ENCODE assay signal across 12 mouse cellular contexts in genomic region chr5:24343379-24343778, GRCm38 (mm10). TPM values are rescaled to one million over a fixed set of nuclear protein-coding genes. Genes with fewer than 3 reads are reported as not detected.
A peak's percentile ranks its signal among the peaks of the same experiment; 100 is the strongest.
DNase-seq lines count a peak whose midpoint lies in the region; ATAC-seq and TF ChIP-seq lines count a peak whose summit lies in the region.
"Had no signal": no experiment of that assay in that cellular context is flagged by ENCODE, and none has a peak within 500 bp of the region (broad histone marks: within the 10 kb centered on the region; RNA-seq: fewer than 3 reads in every experiment).

No protein-coding gene starts in this region.

- peaks cover 24% of the 10 kb centered on the region for H3K27me3 ChIP-seq in hindbrain, embryonic 10.5 days (ENCODE audit: insufficient read depth, poor library complexity, severe bottlenecking)
- no peaks in the 10 kb centered on the region for H3K27me3 ChIP-seq in hindbrain, postnatal 0 days (ENCODE audit: insufficient read depth, low read length)
- peaks cover 9% of the 10 kb centered on the region; the same call in 1 of the 2 replicates for H3K27me3 ChIP-seq in forebrain, embryonic 12.5 days
- no peaks in the 10 kb centered on the region for H3K27me3 ChIP-seq in hindbrain, embryonic 14.5 days (ENCODE audit: control insufficient read depth, insufficient read depth, low read length)
- no peaks in the 10 kb centered on the region for H3K27me3 ChIP-seq in midbrain, embryonic 14.5 days (ENCODE audit: control insufficient read depth, insufficient read depth, low read length)

- peak overlapping the region; percentile 95 for H3K27ac ChIP-seq in hindbrain, embryonic 10.5 days
- no peak overlapping the region for H3K27ac ChIP-seq in hindbrain, postnatal 0 days
- H3K27ac ChIP-seq in forebrain, embryonic 12.5 days: peak overlapping the region; percentile 96
- peak overlapping the region; percentile 98 for H3K27ac ChIP-seq in hindbrain, embryonic 14.5 days
- H3K27ac ChIP-seq in midbrain, embryonic 14.5 days (replicated peaks; ENCODE audit: low read depth, low read length): peak overlapping the region; percentile 97
- H3K27ac ChIP-seq: macrophage had no signal

- no peak for ATAC-seq in hindbrain, postnatal 0 days
- no peak for ATAC-seq in forebrain, embryonic 12.5 days (ENCODE audit: low FRiP score)
- no peak for ATAC-seq in hindbrain, embryonic 14.5 days (ENCODE audit: low FRiP score)
- ATAC-seq in midbrain, embryonic 14.5 days (ENCODE audit: low FRiP score, low TSS enrichment): no peak

- no peaks in the 10 kb centered on the region for H3K9me3 ChIP-seq in hindbrain, embryonic 10.5 days
- H3K9me3 ChIP-seq in hindbrain, postnatal 0 days (ENCODE audit: low read length): no peaks in the 10 kb centered on the region
- no peaks in the 10 kb centered on the region for H3K9me3 ChIP-seq in forebrain, embryonic 12.5 days
- H3K9me3 ChIP-seq in hindbrain, embryonic 14.5 days (ENCODE audit: control insufficient read depth, low read length): no peaks in the 10 kb centered on the region
- H3K9me3 ChIP-seq in midbrain, embryonic 14.5 days (ENCODE audit: control insufficient read depth, low read length): no peaks in the 10 kb centered on the region

- H3K4me1 ChIP-seq in hindbrain, embryonic 10.5 days (replicated peaks): peaks cover 74% of the 10 kb centered on the region
- peaks cover 12% of the 10 kb centered on the region for H3K4me1 ChIP-seq in hindbrain, postnatal 0 days (ENCODE audit: insufficient read depth, low read length)
- peaks cover 57% of the 10 kb centered on the region for H3K4me1 ChIP-seq in forebrain, embryonic 12.5 days
- peaks cover 39% of the 10 kb centered on the region for H3K4me1 ChIP-seq in hindbrain, embryonic 14.5 days (replicated peaks; ENCODE audit: control insufficient read depth, insufficient read depth, low read length)
- peaks cover 47% of the 10 kb centered on the region for H3K4me1 ChIP-seq in midbrain, embryonic 14.5 days (ENCODE audit: control insufficient read depth, insufficient read depth, low read length)

- 0 out of 2 replicates have a peak, but pooled peaks cover 3% of the 10 kb centered on the region for H3K36me3 ChIP-seq in hindbrain, embryonic 10.5 days
- H3K36me3 ChIP-seq in hindbrain, postnatal 0 days (ENCODE audit: insufficient read depth, low read length): no peaks in the 10 kb centered on the region
- no peaks in the 10 kb centered on the region for H3K36me3 ChIP-seq in forebrain, embryonic 12.5 days (replicated peaks)
- H3K36me3 ChIP-seq in hindbrain, embryonic 14.5 days (replicated peaks; ENCODE audit: control insufficient read depth, insufficient read depth): peaks cover 6% of the 10 kb centered on the region; the same call in 1 of the 2 replicates
- H3K36me3 ChIP-seq in midbrain, embryonic 14.5 days (ENCODE audit: control insufficient read depth, insufficient read depth, low read length): peaks cover 16% of the 10 kb centered on the region

- no peak overlapping the region for H3K9ac ChIP-seq in hindbrain, postnatal 0 days (replicated peaks; ENCODE audit: low read length)
- H3K9ac ChIP-seq in forebrain, embryonic 12.5 days: no peak overlapping the region
- H3K9ac ChIP-seq in hindbrain, embryonic 14.5 days: 0 out of 2 replicates have a peak overlapping the region, but pooled peaks have one; percentile 56
- no peak overlapping the region; the same call in 1 of the 2 replicates for H3K9ac ChIP-seq in midbrain, embryonic 14.5 days (replicated peaks; ENCODE audit: low read length)

- H3K4me2 ChIP-seq in hindbrain, postnatal 0 days (ENCODE audit: low read depth, low read length): no peak overlapping the region
- H3K4me2 ChIP-seq in forebrain, embryonic 12.5 days: 0 out of 2 replicates have a peak overlapping the region, but pooled peaks have one; percentile 33
- H3K4me2 ChIP-seq in hindbrain, embryonic 14.5 days (replicated peaks): no peak overlapping the region
- no peak overlapping the region; the same call in 1 of the 2 replicates for H3K4me2 ChIP-seq in midbrain, embryonic 14.5 days (ENCODE audit: low read length)

- H3K4me3 ChIP-seq in hindbrain, embryonic 10.5 days: peak overlapping the region; percentile 36; the same call in 1 of the 2 replicates
- no peak overlapping the region for H3K4me3 ChIP-seq in hindbrain, postnatal 0 days (ENCODE audit: low read length)
- H3K4me3 ChIP-seq in forebrain, embryonic 12.5 days (replicated peaks): no peak overlapping the region
- H3K4me3 ChIP-seq in hindbrain, embryonic 14.5 days (replicated peaks; ENCODE audit: low read length): no peak overlapping the region
- H3K4me3 ChIP-seq in midbrain, embryonic 14.5 days (replicated peaks; ENCODE audit: low read depth, low read length): no peak overlapping the region

- no peak for DNase-seq in hindbrain, embryonic 10.5 days (ENCODE audit: low spot score)
- DNase-seq in hindbrain, postnatal 0 days (ENCODE audit: low spot score): no peak
- DNase-seq in hindbrain, embryonic 14.5 days (ENCODE audit: low spot score): no peak
- DNase-seq in midbrain, embryonic 14.5 days: no peak
- DNase-seq in urinary bladder, postnatal 14 days (ENCODE audit: low spot score): no peak
- DNase-seq in right cerebral cortex, adult 18-20 months: no peak
- no peak for DNase-seq in layer of hippocampus, postnatal 10 days (ENCODE audit: low spot score in 2 of 2)
- DNase-seq: cerebellum, postnatal 25 days; gastrocnemius, postnatal 36 days; kidney, postnatal 25 days had no signal

- TF ChIP-seq CTCF in hindbrain, postnatal 0 days (IDR thresholded peaks at IDR 0.05; ENCODE audit: low read depth): no peak

RNA-seq across cellular contexts. Expression of gene Kcnh2, which starts 8.0 kb away (rescaled TPM):
- polyA plus RNA-seq in hindbrain, embryonic 10.5 days (2016; fragmentation: Nextera tagmentation; extraction: Ambion mirVana): 32.4 and 33.9 TPM in 2 replicates
- total RNA-seq in hindbrain, postnatal 0 days (2014; rRNA removed): 55.9 and 70.5 TPM in 2 replicates
- polyA plus RNA-seq in hindbrain, postnatal 0 days (2015; fragmentation: Nextera tagmentation; extraction: Ambion mirVana): 10.8 and 11.5 TPM in 2 replicates
- 9.8 and 10.1 TPM in 2 replicates for polyA plus RNA-seq in forebrain, embryonic 12.5 days (2016; fragmentation: Nextera tagmentation; extraction: Ambion mirVana)
- polyA plus RNA-seq in hindbrain, embryonic 14.5 days (2014; fragmentation: Nextera tagmentation; extraction: Ambion mirVana): 13.9 and 15.1 TPM in 2 replicates
- polyA plus RNA-seq in midbrain, embryonic 14.5 days (2014; fragmentation: Nextera tagmentation; extraction: Ambion mirVana): 10.2 and 13.1 TPM in 2 replicates
- total RNA-seq in layer of hippocampus, postnatal 10 days (2021): 10 to 100 TPM; 15.0 to 18.6 TPM
- polyA plus RNA-seq: macrophage had no signal

RNA-seq across cellular contexts. Expression of gene Nos3, which starts 21.2 kb away (rescaled TPM):
- 8.3 and 9.7 TPM in 2 replicates for polyA plus RNA-seq in hindbrain, embryonic 10.5 days (2016; fragmentation: Nextera tagmentation; extraction: Ambion mirVana)
- total RNA-seq in hindbrain, postnatal 0 days (2014; rRNA removed): 8.7 and 13.3 TPM in 2 replicates
- polyA plus RNA-seq in hindbrain, postnatal 0 days (2015; fragmentation: Nextera tagmentation; extraction: Ambion mirVana): 7.2 and 7.4 TPM in 2 replicates
- 7.1 and 7.2 TPM in 2 replicates for polyA plus RNA-seq in forebrain, embryonic 12.5 days (2016; fragmentation: Nextera tagmentation; extraction: Ambion mirVana)
- polyA plus RNA-seq in hindbrain, embryonic 14.5 days (2014; fragmentation: Nextera tagmentation; extraction: Ambion mirVana): 8.6 and 10.6 TPM in 2 replicates
- polyA plus RNA-seq in midbrain, embryonic 14.5 days (2014; fragmentation: Nextera tagmentation; extraction: Ambion mirVana): 5.1 and 7.0 TPM in 2 replicates
- 10 to 100 TPM; 10.1 to 11.8 TPM for total RNA-seq in layer of hippocampus, postnatal 10 days (2021)
- polyA plus RNA-seq: macrophage had no signal

RNA-seq across cellular contexts. Expression of gene Atg9b, which starts 48.6 kb away (rescaled TPM):
- polyA plus RNA-seq in hindbrain, embryonic 10.5 days (2016; fragmentation: Nextera tagmentation; extraction: Ambion mirVana): 0.21 and 0.75 TPM in 2 replicates
- total RNA-seq in hindbrain, postnatal 0 days (2014; rRNA removed): 8.8 and 9.8 TPM in 2 replicates
- 5.1 and 6.1 TPM in 2 replicates for polyA plus RNA-seq in hindbrain, postnatal 0 days (2015; fragmentation: Nextera tagmentation; extraction: Ambion mirVana)
- polyA plus RNA-seq in forebrain, embryonic 12.5 days (2016; fragmentation: Nextera tagmentation; extraction: Ambion mirVana): 0.34 and 0.53 TPM in 2 replicates
- 1.6 and 2.4 TPM in 2 replicates for polyA plus RNA-seq in hindbrain, embryonic 14.5 days (2014; fragmentation: Nextera tagmentation; extraction: Ambion mirVana)
- polyA plus RNA-seq in midbrain, embryonic 14.5 days (2014; fragmentation: Nextera tagmentation; extraction: Ambion mirVana): 0.72 and 1.0 TPM in 2 replicates
- total RNA-seq in layer of hippocampus, postnatal 10 days (2021): 1 to 10 TPM; 5.0 to 5.2 TPM
- total RNA-seq: gastrocnemius, postnatal 36 days had no signal

RNA-seq across cellular contexts. Expression of gene Abcb8, which starts 50.1 kb away (rescaled TPM):
- polyA plus RNA-seq in hindbrain, embryonic 10.5 days (2016; fragmentation: Nextera tagmentation; extraction: Ambion mirVana): 54.5 and 55.3 TPM in 2 replicates
- 63.2 and 90.6 TPM in 2 replicates for total RNA-seq in hindbrain, postnatal 0 days (2014; rRNA removed)
- polyA plus RNA-seq in hindbrain, postnatal 0 days (2015; fragmentation: Nextera tagmentation; extraction: Ambion mirVana): 41.9 and 43.5 TPM in 2 replicates
- polyA plus RNA-seq in forebrain, embryonic 12.5 days (2016; fragmentation: Nextera tagmentation; extraction: Ambion mirVana): 43.6 and 47.4 TPM in 2 replicates
- 42.0 and 45.6 TPM in 2 replicates for polyA plus RNA-seq in hindbrain, embryonic 14.5 days (2014; fragmentation: Nextera tagmentation; extraction: Ambion mirVana)
- polyA plus RNA-seq in midbrain, embryonic 14.5 days (2014; fragmentation: Nextera tagmentation; extraction: Ambion mirVana): 45.3 and 52.1 TPM in 2 replicates
- 10 to 100 TPM; 40.0 to 53.1 TPM for total RNA-seq in layer of hippocampus, postnatal 10 days (2021)
